Mouse (Mus musculus) bone marrow macrophage, adult 2 months (primary cell): ENCODE measurements around the gene Saysd1. TPM values are rescaled to one million over a fixed set of nuclear protein-coding genes. Genes with fewer than 3 reads are reported as not detected.

Experiments used
- H3K27ac ChIP-seq: 2 replicates; pipeline ENCODE4 v1.5.1; 2012; ENCODE audit warnings: low read depth, low read length; ENCODE audit not compliant: insufficient read depth
- H3K4me1 ChIP-seq: 2 replicates; pipeline ENCODE4 v1.6.1; 2012; ENCODE audit warnings: low read length; ENCODE audit not compliant: control insufficient read depth, insufficient read depth
- H3K4me3 ChIP-seq: 2 replicates; pipeline ENCODE4 v1.5.1; 2012; ENCODE audit warnings: mild to moderate bottlenecking, low read length, moderate library complexity; ENCODE audit not compliant: insufficient read depth
- CTCF ChIP-seq: IDR thresholded peaks from 2 replicates; pipeline ENCODE4 v1.5.1; 2012; ENCODE audit warnings: low read depth, mild to moderate bottlenecking, low read length, moderate library complexity
- POLR2A ChIP-seq: IDR thresholded peaks from 2 replicates; pipeline ENCODE4 v1.6.1; 2012; ENCODE audit warnings: mild to moderate bottlenecking, low read depth, low read length, borderline replicate concordance
- polyA plus RNA-seq: library from polyadenylated mRNA; stranded (reverse); fragments of >200 nt; gene quantifications from 2 replicates; pipeline ENCODE4 v1.2.4, GENCODE M21; 2012; ENCODE audit not compliant: missing spikeins, insufficient read depth, insufficient read length

Saysd1 gene
- polyA plus RNA-seq = 9.4 and 9.8 TPM in 2 replicates

DNA sequence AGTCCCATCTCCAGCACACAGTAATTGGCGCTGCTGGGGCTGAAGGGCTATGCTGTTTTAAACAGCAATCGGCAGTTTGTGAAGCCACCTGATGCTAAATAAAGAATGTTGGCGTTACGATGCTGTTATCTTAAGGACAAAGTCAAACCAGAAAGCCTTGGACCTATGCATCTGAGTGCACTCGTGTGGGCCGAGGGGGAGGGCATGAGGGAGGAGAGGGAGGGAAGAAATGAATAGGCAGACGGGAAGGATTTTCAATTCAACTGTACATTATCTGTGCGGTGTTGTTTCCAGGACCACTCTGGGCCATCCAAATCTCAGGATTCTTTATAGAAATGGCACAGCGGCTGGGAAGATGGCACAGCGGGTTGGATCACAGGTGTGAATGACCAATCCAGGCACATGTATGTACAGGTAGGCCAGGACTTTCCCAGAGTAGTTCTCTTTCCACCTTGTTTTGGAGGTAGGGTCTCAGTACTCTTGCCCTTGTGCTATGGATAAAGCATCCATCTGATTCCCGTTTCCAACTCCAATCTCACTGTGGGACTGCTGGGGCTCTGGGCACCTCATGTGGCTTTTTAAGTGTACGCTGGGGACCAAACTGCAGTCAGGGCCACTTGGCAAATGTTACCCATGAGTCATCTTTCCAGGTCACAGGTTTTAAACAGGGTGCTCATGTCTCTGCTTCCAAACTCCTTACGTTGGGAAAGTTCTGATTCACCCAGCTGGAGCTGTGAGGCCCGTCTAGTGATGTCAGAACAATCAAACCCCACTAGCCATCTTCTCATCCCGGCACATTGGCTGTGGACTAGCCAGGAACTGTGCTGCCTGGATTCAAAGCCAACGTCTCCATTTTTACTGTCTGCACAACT is at the start of gene Saysd1:
Gene Saysd1 (minus strand): TSS at position 51 of the 872 bp plus-strand sequence.
- Histone ChIP-seq H3K4me3 (no peak within 1 kb of the TSS), H3K27ac (no peak within 1 kb of the TSS), H3K4me1 (no peaks in the 10 kb centered on the region)
- TF ChIP-seq CTCF (no peak), POLR2A (no peak)

DNA sequence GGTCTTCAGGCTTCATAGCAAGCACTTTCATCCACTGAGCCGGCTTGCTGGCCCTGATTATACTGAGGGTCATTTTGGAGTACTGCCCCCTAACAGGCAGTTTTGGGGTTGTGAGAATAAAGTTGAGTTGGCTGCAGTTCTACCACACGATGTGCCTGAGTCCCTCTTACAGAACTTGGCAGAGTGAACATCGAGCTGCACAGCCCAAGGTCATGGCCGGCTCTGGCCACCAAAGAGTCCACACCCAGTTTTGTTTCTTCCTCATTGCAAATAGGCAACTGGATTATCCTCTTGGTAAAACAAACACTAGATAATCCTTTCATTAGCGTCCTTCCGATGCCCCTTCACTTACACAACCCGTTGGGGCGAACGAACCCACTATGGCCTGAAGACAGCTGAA is 47.1 kb upstream of the Saysd1 start:
- peaks cover 5% of the 10 kb centered on the region; the same call in 1 of the 2 replicates for H3K4me1 ChIP-seq
- TF ChIP-seq POLR2A = no peak
- TF ChIP-seq CTCF = no peak
- no peak overlapping the region for H3K4me3 ChIP-seq
- no peak overlapping the region for H3K27ac ChIP-seq

DNA sequence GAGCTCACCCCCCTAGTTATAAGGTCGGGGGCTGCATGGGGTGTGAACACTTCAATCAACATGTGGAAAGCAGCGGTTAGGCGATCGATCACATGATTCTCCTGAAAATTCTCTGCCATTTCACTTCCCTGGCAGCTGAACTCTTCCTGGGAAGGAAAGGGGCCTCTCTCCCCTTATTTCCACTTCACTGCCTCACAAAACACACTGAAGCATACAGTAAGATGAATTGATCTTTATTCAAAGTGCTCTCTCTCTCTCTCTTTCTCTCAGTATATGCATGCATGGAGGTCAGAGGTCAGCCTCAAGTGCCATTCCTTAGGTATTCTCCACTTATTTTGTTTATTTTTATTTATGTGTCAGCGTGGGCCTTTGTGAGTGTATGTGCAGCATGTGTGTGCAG is 45.4 kb upstream of the Saysd1 start:
- Histone ChIP-seq H3K4me3 (no peak overlapping the region), H3K4me1 (peaks cover 7% of the 10 kb centered on the region; the same call in 1 of the 2 replicates), H3K27ac (no peak overlapping the region)
- TF ChIP-seq POLR2A (no peak), CTCF (no peak)

DNA sequence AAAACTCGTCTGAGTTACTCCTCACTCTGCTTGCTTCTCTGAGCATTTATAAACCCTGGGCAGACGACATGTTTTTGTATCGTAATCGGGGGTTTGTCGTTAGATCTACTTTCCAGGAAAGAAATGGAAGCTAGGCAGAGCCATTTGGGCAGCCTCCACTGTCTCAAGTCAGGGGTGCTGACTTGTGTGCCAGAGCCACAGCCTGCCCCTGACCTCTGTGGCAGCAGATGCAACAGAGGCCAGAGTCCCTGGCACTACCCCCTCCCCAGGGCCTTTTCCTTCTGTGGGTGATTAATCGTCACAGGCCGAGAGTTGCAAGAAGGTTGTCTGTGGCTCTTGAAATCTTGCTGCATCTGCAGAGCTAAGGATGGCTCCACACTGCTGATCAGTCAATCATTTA is 44.3 kb upstream of the Saysd1 start:
- Histone ChIP-seq H3K4me1 (peaks cover 7% of the 10 kb centered on the region; the same call in 1 of the 2 replicates), H3K4me3 (no peak overlapping the region), H3K27ac (no peak overlapping the region)
- no peak for TF ChIP-seq POLR2A
- no peak for TF ChIP-seq CTCF

DNA sequence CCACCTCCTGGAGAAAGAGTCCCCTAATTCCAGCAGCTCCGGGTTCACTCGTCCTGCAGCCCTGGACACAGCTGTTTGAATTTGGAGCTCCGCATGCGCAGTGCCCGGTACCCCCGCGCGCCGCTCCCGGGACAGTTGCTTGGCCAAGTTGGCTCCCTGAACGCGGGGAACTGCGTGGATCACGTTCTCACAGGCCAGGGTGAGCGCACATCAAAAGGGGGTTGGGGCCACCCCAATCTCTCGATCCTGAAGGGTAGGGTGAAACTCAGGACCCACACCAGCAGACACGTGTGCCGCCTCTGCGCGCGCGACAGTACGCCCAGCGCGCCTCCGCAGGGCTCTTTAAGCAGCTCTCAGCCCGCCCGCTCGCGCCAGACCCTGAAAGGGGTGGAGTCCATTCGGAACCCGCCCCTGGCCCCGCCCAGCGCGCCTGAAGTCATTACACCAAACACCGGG is 43.2 kb upstream of the Saysd1 start, which contains the start of gene Kcnk5:
Gene Kcnk5 (minus strand): TSS at position 344 of the 456 bp plus-strand sequence.
- Histone ChIP-seq H3K4me1 (peaks cover 7% of the 10 kb centered on the region; the same call in 1 of the 2 replicates), H3K27ac (no peak within 1 kb of the TSS), H3K4me3 (peak within 1 kb of the TSS; percentile 61)
- TF ChIP-seq POLR2A (no peak), CTCF (no peak)

DNA sequence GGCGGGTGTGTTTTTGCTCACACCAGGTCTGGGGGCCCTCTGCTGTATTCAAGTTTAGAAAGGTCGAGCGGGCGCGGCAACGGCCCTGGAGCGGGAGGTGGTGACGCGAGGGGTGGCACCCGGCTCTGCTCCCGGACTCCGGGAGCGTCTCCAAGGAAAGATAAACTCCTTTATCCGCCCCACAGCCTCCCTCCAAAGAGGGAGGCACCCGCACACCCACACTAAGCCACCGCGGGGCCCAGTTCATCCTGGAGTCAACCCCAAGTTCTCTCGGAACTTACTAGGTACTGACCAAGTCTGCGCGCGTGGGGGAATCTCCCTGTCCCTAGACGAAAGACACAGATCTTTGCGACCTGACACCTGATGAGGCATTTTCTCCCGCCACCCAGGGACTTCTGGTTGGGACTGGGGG is 42.4 kb upstream of the Saysd1 start:
- Histone ChIP-seq H3K4me3 (peak overlapping the region; percentile 61), H3K27ac (no peak overlapping the region), H3K4me1 (peaks cover 7% of the 10 kb centered on the region; the same call in 1 of the 2 replicates)
- no peak for TF ChIP-seq CTCF
- TF ChIP-seq POLR2A = no peak

DNA sequence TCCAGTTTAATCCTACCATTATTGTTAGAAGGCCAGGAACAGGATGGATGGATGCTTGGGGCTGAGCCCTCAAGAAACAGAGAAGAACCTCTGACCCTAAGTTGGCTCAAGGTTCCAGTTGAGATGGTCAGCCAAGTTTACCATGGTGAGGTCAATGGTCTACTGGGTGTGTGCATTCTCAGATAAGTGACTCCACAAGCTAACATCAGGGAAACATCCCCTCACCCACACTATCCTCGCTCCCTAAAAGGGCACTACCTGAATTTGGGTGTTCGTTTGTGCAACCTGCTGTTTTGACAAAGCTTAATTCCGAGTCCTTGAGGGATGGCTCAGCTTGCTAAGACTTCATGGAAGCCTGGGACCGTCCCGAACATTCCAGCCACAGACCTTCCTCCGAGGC is 42.0 kb upstream of the Saysd1 start:
- Histone ChIP-seq H3K4me3 (peak overlapping the region; percentile 8; the same call in 1 of the 2 replicates), H3K4me1 (peaks cover 7% of the 10 kb centered on the region; the same call in 1 of the 2 replicates), H3K27ac (no peak overlapping the region)
- TF ChIP-seq POLR2A (no peak), CTCF (no peak)

DNA sequence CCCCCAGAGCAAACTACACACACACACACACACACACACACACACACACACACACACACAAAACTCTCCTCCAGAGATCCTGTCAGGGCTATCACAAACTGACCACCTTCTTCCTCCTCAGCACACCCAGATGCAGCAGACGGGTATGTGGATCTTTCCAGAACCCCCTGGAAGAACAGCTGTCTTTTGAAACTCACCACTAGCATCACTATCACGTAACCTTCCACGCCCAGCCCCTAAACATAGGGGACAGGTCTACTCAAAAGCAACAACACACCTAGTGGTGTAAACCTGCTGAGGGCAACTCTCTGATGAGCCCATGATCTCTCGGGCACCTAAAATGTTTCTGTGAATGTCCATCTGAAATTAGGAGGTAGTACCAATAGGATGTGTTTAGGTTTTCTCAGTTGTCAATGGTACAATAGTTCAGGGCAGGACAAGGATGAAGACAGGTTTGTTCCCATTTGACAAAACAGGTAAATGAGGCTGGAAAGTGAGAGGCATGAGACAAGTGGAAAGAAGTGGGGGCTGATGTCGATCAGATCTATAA is 41.5 kb upstream of the Saysd1 start:
- no peak for TF ChIP-seq POLR2A
- TF ChIP-seq CTCF = no peak
- H3K4me1 ChIP-seq = peaks cover 7% of the 10 kb centered on the region; the same call in 1 of the 2 replicates
- H3K4me3 ChIP-seq = no peak overlapping the region
- H3K27ac ChIP-seq = no peak overlapping the region

DNA sequence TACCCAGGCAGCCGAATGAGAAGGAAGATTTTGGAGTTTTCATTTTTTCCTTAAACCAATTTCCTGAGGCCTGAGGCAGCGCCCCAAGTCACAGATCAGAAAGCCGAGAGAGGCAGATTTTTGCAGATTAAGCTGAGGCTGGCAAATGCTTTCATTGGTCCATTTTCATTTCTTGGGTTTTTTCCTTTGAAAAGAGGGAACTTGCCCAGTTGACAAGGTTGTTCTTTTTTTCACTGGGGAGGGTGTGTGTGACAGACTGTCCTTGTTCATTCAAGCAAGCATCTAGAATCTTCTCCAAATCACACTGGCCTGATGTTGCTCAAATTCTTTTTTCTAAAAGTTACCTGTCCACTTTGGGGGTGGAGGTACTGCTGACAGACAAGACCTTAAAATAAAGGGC is 40.7 kb upstream of the Saysd1 start:
- TF ChIP-seq CTCF (no peak), POLR2A (no peak)
- Histone ChIP-seq H3K27ac (0 out of 2 replicates have a peak overlapping the region, but pooled peaks have one; percentile 10), H3K4me1 (peaks cover 7% of the 10 kb centered on the region; the same call in 1 of the 2 replicates), H3K4me3 (no peak overlapping the region)

DNA sequence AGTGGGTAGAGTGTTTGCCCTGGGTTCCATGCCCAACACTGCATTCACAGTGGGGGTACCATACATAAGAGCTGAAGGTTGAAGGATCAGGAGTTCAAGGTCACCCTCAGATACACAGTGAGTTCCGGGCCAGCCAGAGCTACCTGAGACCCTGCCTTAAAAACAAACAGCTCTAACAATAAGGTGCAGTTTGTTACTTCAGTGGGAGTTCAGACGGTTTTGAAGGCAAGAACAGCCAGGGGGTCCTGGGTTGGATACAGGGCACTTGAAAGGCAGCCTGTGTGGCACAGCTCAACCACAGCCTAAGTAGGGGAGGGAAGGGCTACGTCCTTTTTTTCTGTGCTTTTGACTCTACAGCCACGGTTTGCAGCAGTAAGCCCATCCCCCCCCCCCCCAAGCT is 40.3 kb upstream of the Saysd1 start:
- Histone ChIP-seq H3K27ac (peak overlapping the region; percentile 10; the same call in 1 of the 2 replicates), H3K4me1 (peaks cover 7% of the 10 kb centered on the region; the same call in 1 of the 2 replicates), H3K4me3 (no peak overlapping the region)
- TF ChIP-seq CTCF = no peak
- TF ChIP-seq POLR2A = no peak
